Mouse (Mus musculus): ENCODE results near the gene Pde4c.

Pde4c gene

GRCm38 (mm10) chr8:70765329-70765728, 41.8 kb downstream of the Pde4c start:
- DNase-seq (ENCODE audit: extremely low read depth, low read depth, low spot score): no peak

DNA sequence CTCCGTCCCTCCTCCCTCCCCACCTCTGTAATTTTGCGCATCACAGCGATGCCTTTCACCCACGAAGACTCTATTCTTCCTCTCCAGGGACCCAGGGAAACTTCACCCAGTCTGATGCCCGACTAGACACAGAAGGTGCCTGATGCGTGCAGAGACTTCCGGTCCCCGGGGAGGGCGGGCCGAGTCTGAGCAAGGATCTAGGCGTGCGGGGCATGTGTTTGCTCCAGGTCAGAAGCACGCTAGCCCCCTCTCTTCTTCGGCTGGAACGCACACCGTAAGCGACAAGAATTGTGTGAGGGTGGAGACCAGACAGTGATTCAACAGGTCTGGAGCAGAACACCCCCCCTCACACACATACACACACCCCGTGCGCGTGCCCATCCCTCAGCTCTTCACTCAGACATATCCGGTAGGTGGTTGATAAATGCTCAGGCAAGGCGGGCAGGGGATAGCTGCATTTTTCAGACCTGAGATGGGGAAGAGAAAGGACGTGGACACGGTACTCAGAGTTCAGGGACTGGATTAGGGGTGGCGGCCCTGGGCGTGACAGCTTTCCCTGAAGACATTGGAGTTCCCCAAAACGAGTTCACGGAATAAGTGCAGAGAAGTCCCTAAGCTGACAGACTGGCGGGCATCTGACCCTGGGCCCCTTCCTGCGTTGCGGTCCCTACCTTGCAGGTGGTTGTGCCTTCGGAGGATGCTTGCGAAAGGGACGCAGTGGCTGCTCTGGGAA, 42.5 kb downstream of the Pde4c start:
- no peak for DNase-seq (ENCODE audit: extremely low read depth, low read depth, low spot score)

DNA sequence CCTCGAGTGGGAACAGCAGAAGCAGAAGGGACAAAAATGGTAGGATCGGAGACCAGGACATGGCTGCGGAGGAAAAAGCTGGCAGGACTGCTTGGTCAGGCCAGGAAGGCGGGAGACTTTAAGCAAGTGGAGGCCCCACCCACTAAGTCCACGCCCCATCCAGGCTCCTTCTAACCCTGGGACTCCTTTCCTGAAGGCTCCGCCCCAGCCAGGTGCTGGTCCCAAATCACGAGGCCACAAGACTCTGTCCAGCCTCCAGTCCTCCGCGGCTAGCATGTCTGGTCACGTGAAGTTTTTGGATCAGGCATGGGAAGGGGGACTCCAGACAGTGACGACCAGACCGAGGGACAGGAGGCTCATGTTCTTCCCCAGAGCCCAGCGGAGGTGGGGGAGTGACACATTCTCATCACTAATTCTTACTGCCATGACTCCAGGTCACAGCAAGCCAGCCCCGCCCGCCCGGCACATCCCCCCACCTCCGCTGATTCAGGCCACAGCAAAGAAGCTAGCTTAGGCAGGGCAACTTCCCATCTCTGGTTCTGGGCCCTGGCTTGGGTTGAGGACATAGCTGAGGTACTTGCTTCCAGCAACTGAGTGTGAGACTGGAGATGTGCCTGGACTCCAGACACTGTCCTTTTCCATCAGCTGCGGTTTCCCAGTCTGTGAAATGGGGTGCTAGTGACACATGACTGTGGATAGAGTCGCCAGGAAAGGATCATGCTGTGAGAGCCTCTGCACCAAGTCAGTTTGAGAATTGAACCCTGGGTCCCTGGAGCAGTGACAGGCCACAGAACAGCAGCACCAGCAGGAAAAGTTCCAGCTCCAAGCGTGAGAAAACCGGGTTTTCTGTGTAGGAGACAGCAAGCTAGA, 43.3 kb downstream of the Pde4c start:
- DNase-seq (ENCODE audit: extremely low read depth, low read depth, low spot score): no peak

DNA sequence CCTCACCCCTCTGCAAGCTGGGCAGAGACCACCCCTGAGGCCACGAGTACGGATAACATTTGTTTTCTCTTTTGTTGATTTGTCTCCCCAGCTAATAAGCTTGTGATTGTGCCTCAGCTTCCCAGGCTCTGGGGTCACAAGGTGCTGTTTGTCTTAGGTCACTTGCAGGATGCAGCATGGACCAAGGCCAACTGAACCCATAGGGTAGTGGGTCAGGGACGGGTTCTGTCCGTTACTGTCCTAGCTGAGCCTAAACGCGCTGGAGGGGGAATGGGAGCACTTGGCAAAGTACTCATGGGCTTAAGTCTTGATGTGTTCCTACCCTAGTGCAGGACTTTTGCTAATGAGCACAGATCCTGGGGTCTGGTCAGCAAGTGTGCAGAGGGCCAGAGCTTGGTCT, 44.0 kb downstream of the Pde4c start:
- no peak for DNase-seq (ENCODE audit: extremely low read depth, low read depth, low spot score)

DNA sequence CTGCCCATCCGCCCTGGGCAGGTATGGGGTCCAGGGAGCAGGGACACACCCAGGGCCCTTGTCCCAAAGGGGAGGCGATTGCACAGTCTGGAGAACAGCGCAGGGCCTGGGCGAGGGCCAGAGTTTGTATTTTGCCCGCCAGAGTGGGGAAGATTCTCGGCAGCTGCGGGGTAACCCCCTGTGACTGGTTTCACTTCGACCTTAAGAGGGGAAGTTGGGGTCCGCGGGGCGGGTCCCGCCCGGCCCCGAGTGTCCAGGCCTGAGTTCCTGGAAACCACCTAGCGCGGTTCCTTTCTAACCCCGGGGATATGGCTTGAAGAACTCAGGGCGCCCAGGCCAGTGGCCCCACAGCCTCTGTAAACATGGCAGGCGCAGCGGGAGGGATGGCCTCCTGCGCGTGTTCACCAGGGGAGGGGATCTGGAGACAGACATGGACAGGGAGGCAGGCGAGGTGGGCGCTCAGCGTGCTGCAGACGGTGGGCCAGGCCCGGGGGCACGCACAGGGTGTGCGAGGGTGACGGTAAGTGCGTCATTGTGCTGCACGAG, 44.8 kb downstream of the Pde4c start:
- DNase-seq (ENCODE audit: extremely low read depth, low read depth, low spot score): no peak

DNA sequence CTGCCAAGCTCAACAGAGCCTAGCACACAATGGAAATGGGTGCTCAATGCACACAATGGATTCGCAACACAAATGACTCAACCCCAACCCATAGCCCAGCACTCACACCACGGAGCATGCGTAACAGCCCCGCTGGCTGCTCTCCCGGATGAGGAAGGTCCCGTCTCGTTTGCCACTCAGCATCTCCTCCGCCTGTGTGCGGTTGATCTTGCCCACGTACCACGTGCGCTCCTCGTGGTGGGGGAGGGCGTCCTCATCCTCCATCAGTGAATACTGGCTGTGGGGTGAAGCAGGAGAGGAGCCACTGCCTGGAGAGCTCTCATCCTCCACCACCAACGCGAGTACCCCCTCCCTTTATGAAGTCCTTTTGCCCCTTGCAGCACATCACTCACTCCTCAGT, 45.4 kb downstream of the Pde4c start:
- DNase-seq (ENCODE audit: extremely low read depth, low read depth, low spot score): no peak

DNA sequence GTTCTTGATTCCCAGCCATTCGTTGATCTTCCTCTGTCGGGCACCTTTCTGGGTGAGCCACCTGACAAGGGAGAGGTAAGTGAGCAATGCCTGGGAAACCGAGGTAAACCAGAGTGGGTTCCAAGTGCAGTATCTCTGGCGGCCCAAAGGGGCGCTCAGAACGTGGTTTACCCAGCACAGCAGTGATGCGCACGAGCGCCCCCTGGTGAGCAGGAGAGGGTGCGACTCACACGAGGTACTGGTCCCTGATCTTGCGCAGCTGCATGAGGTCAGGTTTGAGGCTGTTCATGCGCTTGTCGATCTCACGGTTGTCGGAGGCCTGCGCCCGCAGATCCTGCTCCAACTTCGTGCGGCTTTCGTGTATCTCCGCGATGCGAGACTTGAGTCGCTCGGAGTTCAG, 45.8 kb downstream of the Pde4c start:
- DNase-seq (ENCODE audit: extremely low read depth, low read depth, low spot score): no peak

DNA sequence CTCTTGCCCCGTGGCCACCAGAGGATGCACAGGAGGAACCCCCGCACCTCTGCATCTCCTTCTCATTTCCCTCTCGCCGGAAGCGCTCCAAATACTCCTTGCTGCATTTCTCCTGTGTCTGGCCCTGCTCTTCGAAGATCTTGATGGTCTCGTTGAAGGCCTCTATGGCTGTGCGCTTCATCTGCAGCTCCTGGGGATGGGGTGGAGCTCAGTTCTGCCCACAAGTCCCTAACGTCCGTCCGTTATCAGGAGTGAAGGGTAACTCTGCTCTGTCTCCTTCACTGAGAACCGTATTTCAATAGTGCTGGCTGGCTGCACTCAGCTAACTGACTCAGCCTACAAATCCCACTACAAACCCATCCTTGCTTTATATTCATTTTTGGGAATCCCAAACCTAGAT, 46.3 kb downstream of the Pde4c start:
- DNase-seq (ENCODE audit: extremely low read depth, low read depth, low spot score): no peak

- no peak for DNase-seq (ENCODE audit: extremely low read depth, low read depth, low spot score)
Observed at GRCm38 (mm10) chr8:70770748-70771147, 47.2 kb downstream of the Pde4c start.

DNA sequence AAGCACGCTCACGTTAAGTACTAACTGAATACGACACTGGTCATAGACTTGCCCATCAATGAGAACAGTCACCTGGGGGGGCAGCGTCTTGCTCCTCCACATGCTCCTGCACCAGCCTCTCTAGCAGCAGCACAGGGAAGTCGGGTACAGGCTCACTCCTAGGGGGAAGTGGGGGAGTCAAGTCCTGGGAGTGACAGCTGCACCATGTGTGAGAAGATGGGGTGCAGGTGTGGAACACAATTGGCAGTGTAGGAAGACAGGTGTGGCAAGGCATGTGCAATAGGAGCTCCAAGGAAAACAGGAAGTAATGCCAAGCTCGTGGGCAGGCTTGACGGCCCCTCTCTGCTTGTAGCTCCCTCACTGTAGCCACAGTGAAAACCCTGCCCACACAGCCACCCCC, 47.7 kb downstream of the Pde4c start:
- DNase-seq (ENCODE audit: extremely low read depth, low read depth, low spot score): no peak

DNA sequence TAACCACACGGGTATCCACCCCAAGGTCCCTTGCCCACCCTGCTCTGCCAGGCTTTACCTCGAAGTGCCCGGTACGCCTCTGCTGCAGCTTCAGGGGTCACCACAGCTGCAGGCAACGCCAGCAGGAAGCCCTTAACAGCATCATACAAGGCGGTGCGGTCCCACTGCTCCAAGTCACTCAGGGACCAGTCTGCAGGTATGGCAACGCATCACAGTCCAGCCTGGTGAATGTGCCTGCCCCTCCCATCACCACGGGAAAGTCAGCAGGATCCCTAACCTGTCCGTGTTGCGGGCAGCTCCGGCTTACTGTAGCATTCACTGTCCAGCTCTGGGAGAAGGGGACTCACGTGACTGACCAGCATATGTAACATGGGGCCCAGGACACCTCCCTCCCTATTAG, 48.6 kb downstream of the Pde4c start:
- DNase-seq (ENCODE audit: extremely low read depth, low read depth, low spot score): no peak

DNA sequence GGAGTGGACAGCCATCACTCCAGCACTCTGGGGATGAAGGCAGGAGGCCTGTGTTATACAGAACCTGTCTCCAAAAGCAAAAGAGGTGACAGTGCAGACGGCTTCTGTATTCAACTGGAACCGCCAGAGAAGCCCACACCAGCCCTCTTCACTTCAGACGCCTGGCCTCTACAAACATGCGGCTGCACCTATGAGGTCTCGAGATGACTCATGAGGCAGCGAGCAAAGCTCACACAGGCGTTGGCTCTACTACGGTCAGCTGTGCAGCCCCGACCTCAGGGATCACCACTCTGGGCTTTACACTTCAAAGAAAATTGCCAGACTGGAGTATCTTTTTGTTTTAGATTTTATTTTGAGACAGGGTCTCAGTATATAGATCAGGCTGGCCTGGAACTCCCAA, 49.4 kb downstream of the Pde4c start:
- DNase-seq (ENCODE audit: extremely low read depth, low read depth, low spot score): no peak

DNA sequence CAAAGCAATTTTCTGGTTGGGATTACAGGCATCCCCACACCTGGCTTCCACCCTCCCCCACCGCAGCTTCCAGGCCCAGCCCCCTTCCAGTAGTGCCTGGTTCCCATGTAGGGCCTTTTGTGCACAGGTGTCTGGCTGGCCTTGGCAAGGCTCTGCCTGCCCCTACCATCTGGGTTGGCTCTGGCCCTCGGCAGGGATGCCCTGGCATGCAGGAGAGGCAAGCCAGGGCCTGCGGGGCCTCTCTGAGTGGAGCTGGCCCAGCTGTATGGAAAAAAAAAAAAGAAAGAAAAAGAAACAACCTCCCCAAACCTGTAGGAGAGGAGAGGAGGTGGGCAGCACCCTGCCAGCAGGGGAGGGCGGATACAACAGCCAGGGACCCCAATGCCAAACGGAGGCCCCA, 49.9 kb downstream of the Pde4c start:
- DNase-seq (ENCODE audit: extremely low read depth, low read depth, low spot score): no peak

- no peak for DNase-seq (ENCODE audit: extremely low read depth, low read depth, low spot score)
Observed at GRCm38 (mm10) chr8:70773833-70774232, 50.3 kb downstream of the Pde4c start.

- no peak for DNase-seq (ENCODE audit: extremely low read depth, low read depth, low spot score)
Observed at GRCm38 (mm10) chr8:70774740-70775139, 51.2 kb downstream of the Pde4c start.

DNA sequence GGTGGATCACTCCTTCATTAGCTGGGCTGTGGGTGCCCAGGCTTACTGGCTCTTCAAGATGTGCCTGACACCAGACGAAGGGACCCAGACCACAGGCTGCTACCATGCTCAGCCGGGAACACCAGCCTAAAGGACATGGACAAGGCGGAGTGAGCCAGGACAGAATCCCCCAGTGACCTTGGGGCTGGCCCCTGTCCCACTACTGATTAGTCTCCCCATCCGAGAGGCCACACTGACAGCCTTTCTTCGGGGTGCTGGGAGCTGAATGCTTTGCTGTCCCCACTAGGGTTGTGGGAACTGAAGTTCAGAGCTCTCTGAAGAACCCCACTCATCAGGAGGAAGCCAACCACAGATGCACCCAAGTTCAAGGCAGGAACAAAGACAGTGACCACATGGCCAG, 51.7 kb downstream of the Pde4c start:
- no peak for DNase-seq (ENCODE audit: extremely low read depth, low read depth, low spot score)

DNA sequence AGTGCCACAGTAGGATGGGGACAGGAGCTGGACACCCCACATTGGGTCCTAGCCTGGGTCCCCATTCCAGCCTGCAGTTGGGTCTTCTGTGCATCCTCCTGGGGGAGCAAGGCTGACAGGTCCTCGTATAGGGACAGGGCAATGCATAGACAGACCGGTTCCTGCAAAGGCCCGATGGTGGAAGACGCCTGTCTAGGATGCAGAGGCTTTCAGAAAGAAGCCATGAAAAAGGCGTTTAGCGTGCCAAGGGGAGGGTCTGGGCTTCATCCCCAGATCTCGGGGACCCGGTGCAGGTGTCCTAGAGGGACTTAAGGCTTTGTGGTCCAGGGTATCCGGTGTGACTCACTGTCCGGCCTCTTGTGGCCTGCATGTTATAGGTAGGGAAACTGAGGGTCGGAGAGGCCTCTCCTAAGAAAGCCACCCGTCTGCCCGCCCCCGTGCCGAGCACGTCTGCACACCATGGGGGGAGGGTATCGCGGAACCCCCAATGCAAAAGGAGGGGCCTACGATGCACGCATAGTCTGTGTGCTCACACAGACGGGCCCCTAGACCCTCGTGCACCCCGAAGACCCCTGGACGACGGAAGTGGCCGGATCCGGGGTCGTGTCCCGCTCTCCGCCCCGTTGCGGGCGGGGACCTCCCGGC, 52.5 kb downstream of the Pde4c start:
- DNase-seq (ENCODE audit: extremely low read depth, low read depth, low spot score): no peak

DNA sequence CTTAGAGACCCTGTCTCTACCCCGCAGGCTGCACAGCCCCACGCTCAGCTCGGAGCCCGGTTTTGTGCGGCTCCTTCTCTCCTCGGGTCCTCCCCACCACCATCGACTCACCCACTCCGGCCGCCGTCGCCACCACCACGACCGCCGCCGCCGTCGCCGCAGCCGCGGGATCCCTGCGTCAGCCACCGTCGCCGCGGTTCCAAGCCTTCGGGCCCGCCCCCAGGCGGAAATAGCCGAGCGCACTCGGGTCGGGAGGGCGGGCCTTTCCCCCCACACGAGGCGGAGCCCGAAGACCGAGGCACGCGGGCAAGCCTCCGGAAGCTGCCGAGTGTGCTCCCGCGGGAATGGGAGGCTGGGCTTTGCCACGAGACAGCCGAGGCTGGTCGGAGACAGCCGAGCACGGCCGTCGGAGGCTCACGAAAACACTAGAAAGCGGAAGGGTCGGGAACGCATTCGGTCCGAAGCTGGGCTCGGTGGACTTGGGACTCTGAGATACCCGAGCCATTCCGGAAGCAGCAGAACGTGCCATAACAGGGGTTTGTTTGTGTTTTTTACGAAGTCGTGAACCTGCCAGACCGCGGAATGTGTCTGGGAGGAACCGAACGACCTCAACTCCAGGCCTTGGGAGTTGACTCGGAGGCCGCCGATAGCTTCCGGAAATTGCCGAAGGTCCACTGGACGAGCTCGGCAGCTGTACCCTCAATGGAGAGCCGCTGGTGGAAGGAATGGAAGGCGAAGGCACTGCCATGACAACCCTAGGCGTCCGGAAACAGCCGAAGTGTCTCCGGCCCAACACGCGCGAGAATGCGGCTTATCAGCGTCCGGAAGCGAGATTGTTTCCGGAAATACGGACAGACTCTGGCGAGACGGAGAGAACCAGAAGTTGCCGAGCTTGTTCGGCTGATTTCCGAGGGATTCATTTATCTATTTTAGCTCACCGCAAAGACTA, 53.2 kb downstream of the Pde4c start, which contains the start of gene Pik3r2:
Gene Pik3r2, minus strand, starts transcription at position 218 of the 949 bp plus-strand sequence.
- DNase-seq (ENCODE audit: extremely low read depth, low read depth, low spot score): no peak

GRCm38 (mm10) chr8:70780093-70780492, 56.6 kb downstream of the Pde4c start:
- no peak for DNase-seq (ENCODE audit: extremely low read depth, low read depth, low spot score)

- no peak for DNase-seq (ENCODE audit: extremely low read depth, low read depth, low spot score)
Observed at GRCm38 (mm10) chr8:70786291-70787050, 63.0 kb downstream of the Pde4c start.
